Mouse (Mus musculus) Muller cell, postnatal 12 days (primary cell): Measurements from ENCODE around the gene Lfng.
A peak's percentile ranks its signal among the peaks of the same experiment; 100 is the strongest.

Experiments used
- DNase-seq: peaks from one replicate; pipeline ENCODE4 v3.0.0-alpha.2; 2015; ENCODE audit errors: inconsistent ontology term

Gene Lfng

GRCm38 (mm10) chr5:140662741-140663592 lies 55.8 kb downstream of the Lfng start:
- DNase-seq, result no peak

GRCm38 (mm10) chr5:140663621-140664180 lies 56.6 kb downstream of the Lfng start:
- DNase-seq, result peak; percentile 53
